In the genomic region with DNA sequence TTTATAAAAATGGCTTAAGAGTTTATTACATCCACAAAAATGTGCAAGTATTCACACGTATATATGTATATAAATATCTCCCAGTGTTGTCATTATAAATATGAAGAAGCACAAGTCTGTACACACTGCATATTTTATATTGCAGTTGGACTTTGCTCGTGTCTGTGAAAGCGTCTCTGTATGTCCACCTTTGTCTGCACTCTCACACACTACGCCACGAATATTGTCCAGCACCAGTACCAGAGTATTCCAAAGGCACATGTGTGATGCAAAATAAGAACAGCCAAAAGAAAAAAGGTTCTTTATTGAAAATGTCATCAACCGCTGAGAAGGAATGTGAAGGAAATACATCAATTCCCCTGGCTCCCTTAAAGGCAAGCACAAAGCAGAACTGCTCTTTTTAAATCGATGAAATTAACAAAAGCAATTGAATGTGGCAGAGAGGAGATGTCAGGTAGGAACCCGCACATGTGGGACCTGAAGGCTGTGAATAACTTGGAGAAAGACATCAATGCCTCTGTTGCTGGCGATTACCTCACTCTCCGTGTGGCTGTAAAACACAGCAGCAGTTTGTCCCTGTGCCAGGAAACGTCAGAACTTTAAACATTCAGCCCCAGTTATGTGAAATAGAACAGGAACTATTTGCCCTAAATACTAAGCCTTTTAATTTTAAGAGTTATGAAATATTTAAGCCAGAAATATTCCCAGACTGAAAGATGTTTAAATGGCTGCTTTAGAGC, we compare ENCODE assay signal across 18 mouse cellular contexts. TPM values are rescaled to one million over a fixed set of nuclear protein-coding genes. Genes with fewer than 3 reads are reported as not detected.
DNase-seq lines count a peak whose midpoint lies in the region; ATAC-seq and TF ChIP-seq lines count a peak whose summit lies in the region.
"Had no signal": no experiment of that assay in that cellular context is flagged by ENCODE, and none has a peak within 500 bp of the region (broad histone marks: within the 10 kb centered on the region; RNA-seq: fewer than 3 reads in every experiment).

No protein-coding gene starts in this region.

- H3K9ac ChIP-seq in forebrain, embryonic 15.5 days (replicated peaks): no peak overlapping the region
- no peak overlapping the region for H3K9ac ChIP-seq in midbrain, embryonic 13.5 days (replicated peaks)
- H3K9ac ChIP-seq in hindbrain, postnatal 0 days (replicated peaks; ENCODE audit: low read length): no peak overlapping the region
- H3K9ac ChIP-seq in neural tube, embryonic 14.5 days (replicated peaks; ENCODE audit: low read depth, low read length): no peak overlapping the region
- H3K9ac ChIP-seq in lung, postnatal 0 days (replicated peaks; ENCODE audit: low read depth): no peak overlapping the region

- no peaks in the 10 kb centered on the region for H3K36me3 ChIP-seq in forebrain, embryonic 15.5 days
- no peaks in the 10 kb centered on the region for H3K36me3 ChIP-seq in forebrain, embryonic 10.5 days (replicated peaks)
- no peaks in the 10 kb centered on the region for H3K36me3 ChIP-seq in midbrain, embryonic 13.5 days
- H3K36me3 ChIP-seq in midbrain, embryonic 10.5 days: no peaks in the 10 kb centered on the region
- no peaks in the 10 kb centered on the region for H3K36me3 ChIP-seq in hindbrain, postnatal 0 days (ENCODE audit: insufficient read depth, low read length)
- no peaks in the 10 kb centered on the region for H3K36me3 ChIP-seq in neural tube, embryonic 14.5 days (ENCODE audit: control insufficient read depth, insufficient read depth, low read length)
- H3K36me3 ChIP-seq in lung, postnatal 0 days (ENCODE audit: insufficient read depth, low read length): no peaks in the 10 kb centered on the region

- no peak for TF ChIP-seq EP300 in lung, postnatal 0 days (IDR thresholded peaks at IDR 0.05)

- 31% methylated on average over 11 of the region's 11 CpGs for WGBS in forebrain, embryonic 15.5 days
- WGBS in forebrain, embryonic 10.5 days: 83% methylated on average over 11 of the region's 11 CpGs
- 58% methylated on average over 11 of the region's 11 CpGs for WGBS in midbrain, embryonic 13.5 days
- WGBS in midbrain, embryonic 10.5 days: 82% methylated on average over 11 of the region's 11 CpGs
- 36% methylated on average over 11 of the region's 11 CpGs for WGBS in hindbrain, postnatal 0 days
- WGBS in neural tube, embryonic 14.5 days: 44% methylated on average over 11 of the region's 11 CpGs
- WGBS in lung, postnatal 0 days: 57% methylated on average over 11 of the region's 11 CpGs

- H3K27ac ChIP-seq in forebrain, embryonic 15.5 days (replicated peaks): no peak overlapping the region
- no peak overlapping the region for H3K27ac ChIP-seq in forebrain, embryonic 10.5 days
- H3K27ac ChIP-seq in midbrain, embryonic 13.5 days: no peak overlapping the region
- no peak overlapping the region for H3K27ac ChIP-seq in midbrain, embryonic 10.5 days (replicated peaks)
- no peak overlapping the region for H3K27ac ChIP-seq in hindbrain, postnatal 0 days
- no peak overlapping the region; the same call in 1 of the 2 replicates for H3K27ac ChIP-seq in neural tube, embryonic 14.5 days (ENCODE audit: low read depth, low read length)
- H3K27ac ChIP-seq in lung, postnatal 0 days (ENCODE audit: low read length): no peak overlapping the region
- H3K27ac ChIP-seq: heart, adult 2 months had no signal

- ATAC-seq in forebrain, embryonic 15.5 days (replicated peaks): no peak
- ATAC-seq in midbrain, embryonic 13.5 days: peak; percentile 56; the same call in 1 of the 2 replicates
- ATAC-seq in hindbrain, postnatal 0 days: no peak
- ATAC-seq in neural tube, embryonic 14.5 days (ENCODE audit: low read depth): 0 out of 2 replicates have a peak, but pooled peaks have one; percentile 31
- no peak for ATAC-seq in lung, postnatal 0 days

- no peaks in the 10 kb centered on the region for H3K9me3 ChIP-seq in forebrain, embryonic 15.5 days
- H3K9me3 ChIP-seq in forebrain, embryonic 10.5 days: no peaks in the 10 kb centered on the region
- no peaks in the 10 kb centered on the region for H3K9me3 ChIP-seq in midbrain, embryonic 13.5 days
- H3K9me3 ChIP-seq in midbrain, embryonic 10.5 days (replicated peaks): no peaks in the 10 kb centered on the region
- H3K9me3 ChIP-seq in hindbrain, postnatal 0 days (ENCODE audit: low read length): no peaks in the 10 kb centered on the region
- no peaks in the 10 kb centered on the region for H3K9me3 ChIP-seq in neural tube, embryonic 14.5 days (ENCODE audit: control insufficient read depth, low read length)
- no peaks in the 10 kb centered on the region for H3K9me3 ChIP-seq in lung, postnatal 0 days (ENCODE audit: low read length)

- no peak overlapping the region for H3K4me3 ChIP-seq in forebrain, embryonic 15.5 days
- H3K4me3 ChIP-seq in forebrain, embryonic 10.5 days: no peak overlapping the region
- H3K4me3 ChIP-seq in midbrain, embryonic 13.5 days (replicated peaks): no peak overlapping the region
- H3K4me3 ChIP-seq in midbrain, embryonic 10.5 days: no peak overlapping the region
- H3K4me3 ChIP-seq in hindbrain, postnatal 0 days (ENCODE audit: low read length): no peak overlapping the region
- H3K4me3 ChIP-seq in neural tube, embryonic 14.5 days (ENCODE audit: low read depth, low read length): no peak overlapping the region
- H3K4me3 ChIP-seq in lung, postnatal 0 days (ENCODE audit: low read depth, low read length): no peak overlapping the region
- H3K4me3 ChIP-seq: heart, adult 2 months had no signal

- DNase-seq in forebrain, embryonic 10.5 days (ENCODE audit: extremely low spot score, low spot score): no peak
- DNase-seq in midbrain, embryonic 10.5 days (ENCODE audit: low spot score): no peak
- DNase-seq in hindbrain, postnatal 0 days (ENCODE audit: low spot score): peak; percentile 36
- no peak for DNase-seq in gastrocnemius, adult 8-10 months (ENCODE audit: low spot score in 2 of 2)
- DNase-seq in lung, postnatal 0 days (ENCODE audit: low spot score): no peak
- DNase-seq: adrenal gland, postnatal 14 days; B cell, adult 2 months; cerebellum, postnatal 36 days; heart, adult 2 months; heart, postnatal 10 days; kidney, adult 18-20 months; kidney, postnatal 36 days; layer of hippocampus, postnatal 36 days; lung, postnatal 10 days had no signal

- no peaks in the 10 kb centered on the region for H3K27me3 ChIP-seq in forebrain, embryonic 15.5 days
- no peaks in the 10 kb centered on the region for H3K27me3 ChIP-seq in forebrain, embryonic 10.5 days (ENCODE audit: poor library complexity, severe bottlenecking)
- H3K27me3 ChIP-seq in midbrain, embryonic 13.5 days: no peaks in the 10 kb centered on the region
- H3K27me3 ChIP-seq in midbrain, embryonic 10.5 days (ENCODE audit: low read depth, poor library complexity, severe bottlenecking): no peaks in the 10 kb centered on the region
- no peaks in the 10 kb centered on the region for H3K27me3 ChIP-seq in hindbrain, postnatal 0 days (ENCODE audit: insufficient read depth, low read length)
- H3K27me3 ChIP-seq in neural tube, embryonic 14.5 days (ENCODE audit: control insufficient read depth, insufficient read depth, low read length): no peaks in the 10 kb centered on the region
- no peaks in the 10 kb centered on the region for H3K27me3 ChIP-seq in lung, postnatal 0 days (replicated peaks; ENCODE audit: insufficient read depth, low read length)

- peaks cover 6% of the 10 kb centered on the region for H3K4me1 ChIP-seq in forebrain, embryonic 15.5 days
- H3K4me1 ChIP-seq in forebrain, embryonic 10.5 days: no peaks in the 10 kb centered on the region
- H3K4me1 ChIP-seq in midbrain, embryonic 13.5 days (replicated peaks): no peaks in the 10 kb centered on the region
- no peaks in the 10 kb centered on the region for H3K4me1 ChIP-seq in midbrain, embryonic 10.5 days
- peaks cover 4% of the 10 kb centered on the region; the same call in 1 of the 2 replicates for H3K4me1 ChIP-seq in hindbrain, postnatal 0 days (ENCODE audit: insufficient read depth, low read length)
- H3K4me1 ChIP-seq in neural tube, embryonic 14.5 days (ENCODE audit: control insufficient read depth, insufficient read depth, low read length): no peaks in the 10 kb centered on the region
- no peaks in the 10 kb centered on the region for H3K4me1 ChIP-seq in lung, postnatal 0 days (ENCODE audit: insufficient read depth, low read depth, low read length)

- no peak for TF ChIP-seq CTCF in hindbrain, postnatal 0 days (IDR thresholded peaks at IDR 0.05; ENCODE audit: low read depth)
- TF ChIP-seq CTCF in lung, postnatal 0 days (IDR thresholded peaks at IDR 0.05): no peak

- H3K4me2 ChIP-seq in forebrain, embryonic 15.5 days (replicated peaks): peak overlapping the region; percentile 10; the same call in 1 of the 2 replicates
- H3K4me2 ChIP-seq in midbrain, embryonic 13.5 days (replicated peaks): no peak overlapping the region
- H3K4me2 ChIP-seq in hindbrain, postnatal 0 days (ENCODE audit: low read depth, low read length): peak overlapping the region; percentile 39
- H3K4me2 ChIP-seq in neural tube, embryonic 14.5 days (ENCODE audit: low read depth, low read length): no peak overlapping the region; the same call in 1 of the 2 replicates
- no peak overlapping the region for H3K4me2 ChIP-seq in lung, postnatal 0 days (replicated peaks; ENCODE audit: low read depth, low read length)
- H3K4me2 ChIP-seq: liver, embryonic 11.5 days had no signal

RNA-seq across cellular contexts. Expression of a gene that starts 23.5 kb away (rescaled TPM):
- 49.9 and 56.0 TPM in 2 replicates for polyA plus RNA-seq in forebrain, embryonic 15.5 days (2015; fragmentation: Nextera tagmentation; extraction: Ambion mirVana)
- 5.9 and 7.4 TPM in 2 replicates for polyA plus RNA-seq in forebrain, embryonic 10.5 days (2016; fragmentation: Nextera tagmentation; extraction: Ambion mirVana)
- 42.2 and 43.5 TPM in 2 replicates for polyA plus RNA-seq in midbrain, embryonic 13.5 days (2015; fragmentation: Nextera tagmentation; extraction: Ambion mirVana)
- 6.1 and 8.6 TPM in 2 replicates for polyA plus RNA-seq in midbrain, embryonic 10.5 days (2016; fragmentation: Nextera tagmentation; extraction: Ambion mirVana)
- total RNA-seq in hindbrain, postnatal 0 days (2014; rRNA removed): 11.5 and 11.8 TPM in 2 replicates
- polyA plus RNA-seq in hindbrain, postnatal 0 days (2015; fragmentation: Nextera tagmentation; extraction: Ambion mirVana): 47.1 and 51.3 TPM in 2 replicates
- 82.4 and 84.6 TPM in 2 replicates for polyA plus RNA-seq in neural tube, embryonic 14.5 days (2014; fragmentation: Nextera tagmentation; extraction: Ambion mirVana)
- total RNA-seq in gastrocnemius, adult 8-10 months (2022): 1 to 10 TPM; 1.8 to 3.4 (median 2.9) TPM
- 0.30 and 0.81 TPM in 2 replicates for polyA plus RNA-seq in lung, postnatal 0 days (2015; fragmentation: Nextera tagmentation; extraction: Ambion mirVana)

Comparison
In these comparisons a context has a peak if more than half of its experiments do, and no peak if none do; other contexts are left out.
1. ATAC-seq: peak in midbrain, embryonic 13.5 days (single experiment) and neural tube, embryonic 14.5 days (single experiment); none in forebrain, embryonic 15.5 days (single experiment), hindbrain, postnatal 0 days (single experiment) and lung, postnatal 0 days (single experiment).
2. H3K4me2 ChIP-seq: peak in forebrain, embryonic 15.5 days (single experiment) and hindbrain, postnatal 0 days (single experiment); none in midbrain, embryonic 13.5 days (single experiment), neural tube, embryonic 14.5 days (single experiment) and lung, postnatal 0 days (single experiment).